Mouse (Mus musculus) mouse trophoblast stem cell (cell line): Measurements from ENCODE around the gene Ulk4.

ENCODE experiments used
- in situ Hi-C, 2 experiments: fragments of 300-500 bp; cut with MseI, MboI; formaldehyde crosslinking; loops; 2 replicates in 1 of 2; 3 replicates in 1 of 2; pipeline ENCODE4 v1.15.1; 2025

The Ulk4 gene

GRCm38 (mm10) chr9:121299976-121300570 lies 23.1 kb upstream of the Ulk4 start:
- in situ Hi-C loops, result loop anchor here (5.0 kb wide), 2 partner anchors 42 to 52 kb away; no protein-coding TSS in a partner anchor

GRCm38 (mm10) chr9:121299223-121299755 lies 22.3 kb upstream of the Ulk4 start:
- in situ Hi-C loops, result no loop called here

- in situ Hi-C loops, result no loop called here
Observed at GRCm38 (mm10) chr9:121298411-121299091, 21.6 kb upstream of the Ulk4 start.

DNA sequence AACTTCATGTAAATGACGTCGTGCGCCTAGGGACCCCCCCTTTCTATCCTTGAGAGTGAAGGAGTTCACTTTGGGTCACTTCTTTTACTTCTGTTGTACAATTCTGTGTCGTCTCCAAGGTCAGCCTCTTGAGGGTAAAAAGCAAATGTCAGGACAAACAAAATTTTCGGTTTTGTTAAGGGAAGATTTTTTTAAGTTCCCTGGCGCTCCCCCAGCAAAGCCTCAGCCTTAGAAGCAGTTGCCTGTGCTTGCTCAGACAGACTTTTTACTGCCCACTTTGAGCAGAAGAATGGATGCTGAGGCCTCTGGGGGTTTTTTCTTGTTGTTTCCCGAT lies 21.0 kb upstream of the Ulk4 start:
- in situ Hi-C loops, result no loop called here

- in situ Hi-C loops, result no loop called here
Observed at GRCm38 (mm10) chr9:121297171-121298064, 20.4 kb upstream of the Ulk4 start, which contains the start of gene Trak1. Gene Trak1, plus strand, starts transcription at chr9:121297502.

DNA sequence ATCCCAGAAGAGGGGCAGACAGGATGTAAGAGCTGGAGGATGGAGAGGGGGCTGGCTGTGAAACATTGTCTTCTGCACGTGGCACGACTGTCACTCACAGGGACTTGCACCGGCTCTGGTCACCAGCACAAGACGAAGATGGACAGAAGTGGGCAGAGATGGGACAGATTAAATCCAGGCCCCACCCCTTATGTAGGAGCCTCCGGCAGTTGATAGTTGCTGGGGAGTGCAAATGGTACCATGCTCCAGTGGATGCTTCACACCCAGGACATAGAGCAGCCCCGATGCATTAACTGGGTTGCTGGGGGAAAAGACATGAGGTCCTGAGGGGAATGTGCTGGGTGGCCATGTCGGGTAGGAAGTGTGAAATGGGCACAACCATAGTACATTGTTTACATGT lies 18.2 kb upstream of the Ulk4 start:
- in situ Hi-C loops, result no loop called here

DNA sequence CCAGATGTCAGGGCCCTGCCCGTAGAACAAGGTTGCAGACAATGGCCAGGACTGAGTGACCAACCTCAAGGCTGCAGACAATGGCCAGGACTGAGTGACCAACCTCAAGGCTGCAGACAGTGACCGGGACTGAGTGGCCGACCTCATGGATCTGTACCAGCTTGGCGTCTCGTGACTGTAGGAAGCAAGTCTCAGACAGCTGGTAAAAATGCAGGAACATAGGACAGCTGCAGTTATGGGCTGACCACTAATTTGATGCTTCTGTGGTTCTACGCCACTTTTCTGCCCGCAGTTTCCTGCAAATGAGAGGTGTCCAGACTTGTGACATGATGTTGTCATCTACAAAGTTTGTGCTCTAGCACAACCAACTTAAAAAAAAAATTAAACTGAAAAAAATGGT lies 16.2 kb upstream of the Ulk4 start:
- in situ Hi-C loops, result no loop called here

DNA sequence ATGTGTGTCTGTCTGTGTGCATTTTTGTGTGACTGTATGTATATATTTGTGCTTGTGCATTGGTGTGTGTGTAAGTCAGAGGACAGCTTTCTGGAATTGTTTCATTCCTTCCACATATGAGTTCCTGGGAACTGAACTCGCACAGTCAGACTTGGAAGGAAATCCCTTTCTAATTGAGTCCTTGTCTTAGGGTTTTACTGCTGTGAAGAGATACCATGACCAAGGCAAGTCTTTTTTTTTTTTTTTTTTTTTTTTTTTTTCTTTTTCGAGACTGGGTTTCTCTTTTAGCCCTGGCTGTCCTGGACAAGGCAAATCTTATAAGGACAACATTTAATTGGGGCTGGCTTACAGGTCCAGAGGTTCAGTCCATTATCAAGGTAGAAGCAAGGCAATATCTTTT lies 14.3 kb upstream of the Ulk4 start:
- in situ Hi-C loops, result no loop called here

GRCm38 (mm10) chr9:121286325-121286901 lies 9.4 kb upstream of the Ulk4 start:
- in situ Hi-C loops, result loop anchor here in 1 of 2 experiments (10.0 kb wide), 1 partner anchor 98 kb away; no protein-coding TSS in a partner anchor

DNA sequence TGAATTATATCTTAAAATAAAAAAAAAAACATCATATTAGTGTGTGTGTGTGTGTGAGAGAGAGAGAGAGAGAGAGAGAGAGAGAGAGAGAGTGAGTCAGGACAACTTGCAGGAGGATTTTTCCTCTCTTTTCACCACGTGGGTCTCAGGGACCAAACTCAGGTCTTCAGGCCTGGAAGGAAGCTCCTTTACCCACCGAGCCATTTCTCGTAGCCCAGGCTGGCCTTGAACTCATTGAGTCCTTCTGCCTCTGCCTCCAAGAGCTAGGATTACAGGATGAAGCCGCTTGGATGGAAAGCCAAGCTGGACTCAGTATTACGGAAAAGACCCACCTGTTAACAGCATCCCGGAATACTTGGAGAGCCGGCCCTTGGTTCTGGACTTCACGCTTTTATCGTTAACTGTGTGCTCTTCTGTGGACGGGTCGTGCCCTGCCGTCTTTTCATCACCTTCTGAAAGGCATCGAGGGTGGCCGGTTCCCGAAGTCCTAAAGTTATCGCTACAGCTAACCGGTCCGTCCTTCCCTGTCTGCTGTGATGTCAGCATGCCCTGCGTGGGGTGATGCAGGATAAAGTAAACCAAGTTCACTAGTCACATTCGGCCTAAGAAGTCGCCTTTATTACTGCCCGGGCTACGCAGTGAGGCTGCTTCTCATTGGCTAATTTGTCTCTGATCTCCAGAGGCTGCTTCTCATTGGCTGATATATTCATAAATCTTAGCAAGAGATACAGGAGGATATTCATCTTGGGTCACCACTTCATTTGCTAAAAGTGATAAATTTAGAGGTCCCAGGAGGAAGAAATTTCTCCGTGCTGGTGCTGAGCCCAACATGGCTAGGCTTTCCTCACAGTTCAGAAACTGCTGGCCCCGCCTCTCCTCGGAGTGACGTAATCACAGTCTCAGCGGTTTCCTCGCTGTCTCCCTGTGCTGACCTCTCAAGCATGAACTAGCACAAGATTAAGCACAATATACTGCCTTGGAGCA lies 8.6 kb upstream of the Ulk4 start:
- in situ Hi-C loops, result loop anchor here in 1 of 2 experiments (10.0 kb wide), 1 partner anchor 99 kb away; no protein-coding TSS in a partner anchor

DNA sequence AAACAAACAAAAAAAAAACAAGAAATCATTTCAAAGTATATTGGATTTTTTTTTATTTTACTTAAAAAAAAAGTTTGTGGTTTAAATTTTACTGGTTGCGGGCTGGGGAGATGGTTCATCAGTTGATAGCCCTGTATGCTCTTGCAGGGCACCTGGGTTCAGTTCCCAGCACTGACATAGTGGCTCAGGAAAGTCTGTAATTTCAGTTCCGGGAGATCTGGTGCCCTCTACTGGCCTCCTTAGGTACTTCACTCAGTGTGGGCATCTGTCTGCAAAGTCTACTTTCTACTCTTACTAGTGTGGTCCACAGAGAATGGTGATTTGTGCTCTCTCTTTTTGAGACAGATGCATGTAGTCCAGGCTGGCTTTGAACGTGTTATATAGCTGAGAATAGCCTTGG lies 7.4 kb upstream of the Ulk4 start:
- in situ Hi-C loops, result loop anchor here in 1 of 2 experiments (10.0 kb wide), 1 partner anchor 100 kb away; no protein-coding TSS in a partner anchor

DNA sequence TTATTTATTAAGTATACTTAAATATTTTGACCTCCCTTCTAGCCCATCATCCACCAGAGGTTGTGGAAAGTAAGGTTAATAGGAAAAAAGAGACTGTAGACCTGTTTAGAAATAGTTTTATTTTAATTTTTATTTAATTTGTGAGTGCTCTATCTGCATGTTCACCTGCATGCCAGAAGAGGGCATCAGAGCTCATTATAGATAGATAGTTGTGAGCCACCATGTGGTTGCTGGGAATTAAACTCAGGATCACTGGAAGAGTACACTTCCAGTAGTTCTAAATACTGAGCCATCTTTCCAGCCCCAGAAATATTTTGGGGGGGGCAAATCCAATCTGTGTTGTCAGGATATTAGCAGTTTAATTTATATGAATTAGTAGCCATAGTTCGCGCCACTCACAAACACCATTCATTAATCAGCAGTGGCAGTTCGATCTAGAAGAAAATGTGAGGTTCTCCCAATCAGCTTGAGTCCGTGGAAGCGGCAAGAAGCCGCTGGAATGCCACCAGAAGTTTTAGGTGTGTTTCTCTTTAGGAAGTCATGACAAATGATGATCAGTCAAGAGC lies 6.7 kb upstream of the Ulk4 start:
- in situ Hi-C loops, result loop anchor here in 1 of 2 experiments (10.0 kb wide), 1 partner anchor 101 kb away; no protein-coding TSS in a partner anchor

GRCm38 (mm10) chr9:121281891-121282290 lies 4.9 kb upstream of the Ulk4 start:
- in situ Hi-C loops, result loop anchor here in 1 of 2 experiments (10.0 kb wide), 1 partner anchor 103 kb away; no protein-coding TSS in a partner anchor

DNA sequence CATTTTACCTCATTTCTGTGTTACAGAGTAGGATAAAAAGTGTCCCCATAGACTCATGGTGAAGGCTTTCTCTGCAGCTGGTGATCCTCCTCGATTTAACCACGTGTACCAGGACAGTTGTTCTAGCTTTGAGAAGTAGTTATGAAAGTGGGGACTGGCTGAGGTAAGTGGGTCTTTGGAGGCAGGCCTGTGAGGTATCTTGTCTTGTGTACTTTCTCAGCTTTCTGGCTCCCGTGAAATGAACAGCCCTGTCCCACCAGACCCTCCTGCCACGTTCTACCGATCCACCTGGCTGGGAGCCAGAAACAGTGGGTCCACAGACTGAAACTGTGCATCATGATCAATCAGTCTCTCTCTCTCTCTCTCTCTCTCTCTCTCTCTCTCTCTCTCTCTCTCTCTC lies 2.2 kb upstream of the Ulk4 start:
- in situ Hi-C loops, result no loop called here

GRCm38 (mm10) chr9:121276745-121277117 lies 266 bp downstream of the Ulk4 start:
- in situ Hi-C loops, result no loop called here

- in situ Hi-C loops, result loop anchor here in 1 of 2 experiments (25.0 kb wide), 1 partner anchor 341 kb away; no protein-coding TSS in a partner anchor
Observed at GRCm38 (mm10) chr9:121271561-121271960, 5.4 kb downstream of the Ulk4 start.

GRCm38 (mm10) chr9:121271149-121271548 lies 5.8 kb downstream of the Ulk4 start:
- in situ Hi-C loops, result loop anchor here in 1 of 2 experiments (25.0 kb wide), 1 partner anchor 341 kb away; no protein-coding TSS in a partner anchor

DNA sequence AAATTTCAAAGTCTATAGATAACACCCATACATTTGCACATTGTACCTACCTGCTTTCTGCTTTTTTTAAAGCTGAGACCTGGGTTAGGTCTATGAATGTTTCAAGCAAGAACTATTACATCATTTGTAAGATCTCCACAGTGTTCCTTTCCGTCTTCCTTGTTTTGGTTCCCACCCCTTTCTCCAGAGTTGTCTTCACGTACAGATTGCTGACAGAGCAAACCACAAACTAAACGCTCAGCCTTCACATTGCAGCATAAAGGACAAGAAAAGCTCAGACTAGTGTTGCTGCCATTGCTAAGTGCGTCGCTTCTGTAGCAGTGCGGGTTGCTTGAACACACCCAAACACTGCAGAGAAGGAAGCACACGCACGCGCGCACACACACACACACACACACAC lies 11.7 kb downstream of the Ulk4 start:
- in situ Hi-C loops, result loop anchor here in 1 of 2 experiments (25.0 kb wide), 1 partner anchor 347 kb away; no protein-coding TSS in a partner anchor

DNA sequence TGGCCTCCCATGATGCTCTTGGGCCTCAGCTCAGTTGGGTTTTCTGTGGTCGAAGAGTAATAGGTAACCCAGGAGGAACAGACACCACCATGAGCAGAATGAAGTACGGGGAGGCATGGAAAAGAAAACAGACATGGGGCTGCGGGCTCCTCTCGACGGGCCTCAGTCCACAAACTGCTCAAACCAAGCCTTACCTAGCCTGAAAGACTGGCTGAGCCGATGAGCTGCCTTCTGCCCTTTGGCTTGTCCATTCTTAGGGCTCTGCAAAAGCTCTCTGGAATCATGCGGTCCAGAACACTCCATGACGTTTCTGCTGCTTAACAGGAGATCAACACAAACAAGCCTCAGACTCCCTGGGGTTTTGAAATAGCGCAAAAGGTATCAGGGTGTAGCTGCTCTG lies 19.9 kb downstream of the Ulk4 start:
- in situ Hi-C loops, result loop anchor here in 1 of 2 experiments (25.0 kb wide), 1 partner anchor 355 kb away; no protein-coding TSS in a partner anchor
